Mouse (Mus musculus): Measurements from ENCODE around the gene Stk17b.
"Not testable (repeated sequence)": the region's sequence is repeated elsewhere in the genome, so short reads cannot be mapped to it uniquely, and the experiment has no call there.

GRCm38 (mm10) chr1:53709602-53710001 is 75.4 kb downstream of the Stk17b start:
- not testable (repeated sequence) for TF ChIP-seq CTCF, EP300 (IDR thresholded peaks at IDR 0.05; ENCODE audit: low read depth)
